Mouse (Mus musculus) neural tube, embryonic 13.5 days (tissue): ENCODE measurements around the gene Atp6v0b. TPM values are rescaled to one million over a fixed set of nuclear protein-coding genes. Genes with fewer than 3 reads are reported as not detected.

Experiments
- ATAC-seq: fragments of 200-750 bp; cut with Nextera tagmentation; 2 replicates; pipeline ENCODE4 v1.8.0; 2017; ENCODE audit warnings: low read depth, mild to moderate bottlenecking, moderate TSS enrichment, moderate library complexity
- H3K27ac ChIP-seq: fragments of 300-500 bp; sonication (generic); replicated peaks from 2 replicates; pipeline ENCODE4 v1.5.1; 2015; ENCODE audit warnings: moderate library complexity, mild to moderate bottlenecking, inconsistent platforms
- H3K27me3 ChIP-seq: fragments of 300-500 bp; sonication (generic); 2 replicates; pipeline ENCODE4 v1.6.1; 2015; ENCODE audit warnings: mild to moderate bottlenecking, inconsistent platforms
- H3K36me3 ChIP-seq: fragments of 300-500 bp; sonication (generic); 2 replicates; pipeline ENCODE4 v1.6.1; 2015; ENCODE audit warnings: mild to moderate bottlenecking, inconsistent platforms
- H3K4me1 ChIP-seq: fragments of 300-500 bp; sonication (generic); replicated peaks from 2 replicates; pipeline ENCODE4 v1.6.1; 2015; ENCODE audit warnings: inconsistent platforms
- H3K4me2 ChIP-seq: fragments of 300-500 bp; sonication (generic); 2 replicates; pipeline ENCODE4 v1.6.1; 2015; ENCODE audit warnings: inconsistent platforms, mild to moderate bottlenecking, moderate library complexity
- H3K4me3 ChIP-seq: fragments of 300-500 bp; sonication (generic); 2 replicates; pipeline ENCODE4 v1.5.1; 2015; ENCODE audit warnings: mild to moderate bottlenecking, inconsistent platforms
- H3K9ac ChIP-seq: fragments of 300-500 bp; sonication (generic); 2 replicates; pipeline ENCODE4 v1.6.1; 2015; ENCODE audit warnings: moderate library complexity, mild to moderate bottlenecking, inconsistent platforms
- H3K9me3 ChIP-seq: fragments of 300-500 bp; sonication (generic); 2 replicates; pipeline ENCODE4 v1.6.1; 2016; ENCODE audit warnings: inconsistent platforms
- WGBS: fragments of 180-500 bp; shearing (Covaris S2); methylation state at CpG from one replicate; pipeline ENCODE4 v1.1.7; 2015; 5-methylcytosine and 5-hydroxymethylcytosine counted together
- polyA plus RNA-seq: library from polyadenylated mRNA; unstranded; fragments of >200 nt; fragmentation: Nextera tagmentation; extraction: Ambion mirVana; gene quantifications from 2 replicates; pipeline ENCODE4 v1.2.1, GENCODE M21; 2015

Atp6v0b gene
- polyA plus RNA-seq: 442 and 475 TPM in 2 replicates

GRCm38 (mm10) chr4:117887133-117887532, at the start of gene Atp6v0b:
Atp6v0b (minus strand) TSS chr4:117887333.
- Histone ChIP-seq H3K27ac (peak within 1 kb of the TSS; percentile 64; the same call in 1 of the 2 replicates), H3K27me3 (no peaks in the 10 kb centered on the region), H3K4me3 (peak within 1 kb of the TSS; percentile 96), H3K9me3 (no peaks in the 10 kb centered on the region), H3K36me3 (peaks cover 40% of the 10 kb centered on the region), H3K9ac (peak within 1 kb of the TSS; percentile 97), H3K4me2 (peak within 1 kb of the TSS; percentile 91), H3K4me1 (peaks cover 57% of the 10 kb centered on the region)
- peak; percentile 80 for ATAC-seq
- WGBS: under 1% methylated on average over 37 of the region's 37 CpGs

GRCm38 (mm10) chr4:117934081-117934480, 46.9 kb upstream of the Atp6v0b start:
- H3K36me3 ChIP-seq: peaks cover 19% of the 10 kb centered on the region
- H3K4me3 ChIP-seq: no peak overlapping the region
- H3K9me3 ChIP-seq: no peaks in the 10 kb centered on the region
- no peak overlapping the region for H3K4me2 ChIP-seq
- 86% methylated on average over 4 of the region's 4 CpGs for WGBS
- no peak for ATAC-seq
- H3K9ac ChIP-seq: no peak overlapping the region
- H3K4me1 ChIP-seq: peaks cover 9% of the 10 kb centered on the region
- peaks cover 16% of the 10 kb centered on the region for H3K27me3 ChIP-seq
- H3K27ac ChIP-seq: no peak overlapping the region

- Histone ChIP-seq H3K4me3 (no peak overlapping the region), H3K27ac (no peak overlapping the region), H3K4me1 (peaks cover 17% of the 10 kb centered on the region), H3K9me3 (no peaks in the 10 kb centered on the region), H3K4me2 (no peak overlapping the region), H3K9ac (no peak overlapping the region), H3K36me3 (peaks cover 19% of the 10 kb centered on the region), H3K27me3 (peaks cover 25% of the 10 kb centered on the region)
- WGBS: 89% methylated on average over 5 of the region's 5 CpGs
- no peak for ATAC-seq
These were observed 46.1 kb upstream of the Atp6v0b start for GRCm38 (mm10) chr4:117933248-117933647.

GRCm38 (mm10) chr4:117929391-117929881, 42.3 kb upstream of the Atp6v0b start, which contains the start of gene Artn:
Artn (minus strand) TSS chr4:117929763.
- peak within 1 kb of the TSS; percentile 57 for H3K4me2 ChIP-seq
- H3K4me3 ChIP-seq: peak within 1 kb of the TSS; percentile 30
- no peak within 1 kb of the TSS for H3K27ac ChIP-seq
- H3K9me3 ChIP-seq: no peaks in the 10 kb centered on the region
- H3K4me1 ChIP-seq: peaks cover 38% of the 10 kb centered on the region
- no peak for ATAC-seq
- peaks cover 61% of the 10 kb centered on the region for H3K27me3 ChIP-seq
- H3K9ac ChIP-seq: peak within 1 kb of the TSS; percentile 41
- peaks cover 10% of the 10 kb centered on the region for H3K36me3 ChIP-seq
- under 1% methylated on average over 33 of the region's 33 CpGs for WGBS

GRCm38 (mm10) chr4:117928699-117929241, 41.6 kb upstream of the Atp6v0b start:
- ATAC-seq: no peak
- peak overlapping the region; percentile 57 for H3K4me2 ChIP-seq
- no peaks in the 10 kb centered on the region for H3K9me3 ChIP-seq
- peaks cover 10% of the 10 kb centered on the region for H3K36me3 ChIP-seq
- H3K27me3 ChIP-seq: peaks cover 67% of the 10 kb centered on the region
- H3K4me3 ChIP-seq: peak overlapping the region; percentile 30
- H3K27ac ChIP-seq: no peak overlapping the region
- WGBS: 6% methylated on average over 13 of the region's 13 CpGs
- peak overlapping the region; percentile 41; the same call in 1 of the 2 replicates for H3K9ac ChIP-seq
- peaks cover 38% of the 10 kb centered on the region for H3K4me1 ChIP-seq

- H3K9me3 ChIP-seq: no peaks in the 10 kb centered on the region
- 9% methylated on average over 6 of the region's 6 CpGs for WGBS
- H3K36me3 ChIP-seq: peaks cover 10% of the 10 kb centered on the region
- peak; percentile 32 for ATAC-seq
- H3K4me3 ChIP-seq: no peak overlapping the region
- H3K4me1 ChIP-seq: peaks cover 38% of the 10 kb centered on the region
- no peak overlapping the region for H3K27ac ChIP-seq
- no peak overlapping the region for H3K9ac ChIP-seq
- peaks cover 67% of the 10 kb centered on the region for H3K27me3 ChIP-seq
- 0 out of 2 replicates have a peak overlapping the region, but pooled peaks have one; percentile 57 for H3K4me2 ChIP-seq
These were observed 41.1 kb upstream of the Atp6v0b start for GRCm38 (mm10) chr4:117928234-117928633.

GRCm38 (mm10) chr4:117926545-117927482, 39.7 kb upstream of the Atp6v0b start:
- Histone ChIP-seq H3K27ac (0 out of 2 replicates have a peak overlapping the region, but pooled peaks have one; percentile 18), H3K4me3 (peak overlapping the region; percentile 51), H3K9ac (peak overlapping the region; percentile 78), H3K4me1 (peaks cover 38% of the 10 kb centered on the region), H3K27me3 (peaks cover 67% of the 10 kb centered on the region), H3K36me3 (peaks cover under 1% of the 10 kb centered on the region; the same call in 1 of the 2 replicates), H3K4me2 (peak overlapping the region; percentile 89), H3K9me3 (no peaks in the 10 kb centered on the region)
- WGBS: under 1% methylated on average over 71 of the region's 71 CpGs
- ATAC-seq: peak; percentile 76

- H3K27me3 ChIP-seq: peaks cover 59% of the 10 kb centered on the region
- no peak for ATAC-seq
These were observed 37.8 kb upstream of the Atp6v0b start for GRCm38 (mm10) chr4:117924916-117925315.

GRCm38 (mm10) chr4:117923450-117923849, 36.3 kb upstream of the Atp6v0b start:
- whole genome bisulfite sequencing: 65% methylated on average over 2 of the region's 2 CpGs

More at GRCm38 (mm10) chr4:117924916-117925315, 37.8 kb upstream of the Atp6v0b start:
- Histone ChIP-seq H3K4me3 (no peak overlapping the region), H3K4me1 (peaks cover 37% of the 10 kb centered on the region), H3K36me3 (no peaks in the 10 kb centered on the region), H3K4me2 (no peak overlapping the region), H3K9ac (no peak overlapping the region), H3K27ac (no peak overlapping the region), H3K9me3 (no peaks in the 10 kb centered on the region)
- WGBS: 69% methylated on average over 4 of the region's 6 CpGs

GRCm38 (mm10) chr4:117921358-117921757, 34.2 kb upstream of the Atp6v0b start:
- 84% methylated on average over 2 of the region's 2 CpGs for WGBS
- Histone ChIP-seq H3K4me2 (no peak overlapping the region), H3K27ac (no peak overlapping the region), H3K9ac (no peak overlapping the region), H3K4me3 (no peak overlapping the region), H3K4me1 (peaks cover 4% of the 10 kb centered on the region), H3K9me3 (no peaks in the 10 kb centered on the region), H3K27me3 (peaks cover 24% of the 10 kb centered on the region), H3K36me3 (no peaks in the 10 kb centered on the region)
- no peak for ATAC-seq

More at GRCm38 (mm10) chr4:117923450-117923849, 36.3 kb upstream of the Atp6v0b start:
- no peaks in the 10 kb centered on the region for H3K9me3 ChIP-seq
- no peak for ATAC-seq
- H3K4me1 ChIP-seq: peaks cover 23% of the 10 kb centered on the region
- H3K27ac ChIP-seq: no peak overlapping the region
- peaks cover 45% of the 10 kb centered on the region for H3K27me3 ChIP-seq
- no peaks in the 10 kb centered on the region for H3K36me3 ChIP-seq
- no peak overlapping the region for H3K9ac ChIP-seq
- no peak overlapping the region for H3K4me3 ChIP-seq
- H3K4me2 ChIP-seq: no peak overlapping the region

- Histone ChIP-seq H3K27me3 (peaks cover under 1% of the 10 kb centered on the region; the same call in 1 of the 2 replicates), H3K4me2 (no peak overlapping the region), H3K9me3 (no peaks in the 10 kb centered on the region), H3K27ac (no peak overlapping the region), H3K9ac (no peak overlapping the region), H3K4me1 (peaks cover 17% of the 10 kb centered on the region), H3K36me3 (no peaks in the 10 kb centered on the region), H3K4me3 (no peak overlapping the region)
- no peak for ATAC-seq
- WGBS: 92% methylated on average over 5 of the region's 5 CpGs
These were observed 31.6 kb upstream of the Atp6v0b start for GRCm38 (mm10) chr4:117918762-117919161.

- 77% methylated on average over 3 of the region's 3 CpGs for WGBS
- H3K27ac ChIP-seq: no peak overlapping the region
- no peaks in the 10 kb centered on the region for H3K36me3 ChIP-seq
- no peak for ATAC-seq
- H3K4me1 ChIP-seq: peaks cover 22% of the 10 kb centered on the region
- H3K9me3 ChIP-seq: no peaks in the 10 kb centered on the region
- H3K4me2 ChIP-seq: no peak overlapping the region
- H3K4me3 ChIP-seq: no peak overlapping the region
- no peak overlapping the region for H3K9ac ChIP-seq
- H3K27me3 ChIP-seq: no peaks in the 10 kb centered on the region; the same call in 1 of the 2 replicates
These were observed 31.1 kb upstream of the Atp6v0b start for GRCm38 (mm10) chr4:117918261-117918660.
